ENCODE assay signal across 33 mouse cellular contexts in the genomic region with DNA sequence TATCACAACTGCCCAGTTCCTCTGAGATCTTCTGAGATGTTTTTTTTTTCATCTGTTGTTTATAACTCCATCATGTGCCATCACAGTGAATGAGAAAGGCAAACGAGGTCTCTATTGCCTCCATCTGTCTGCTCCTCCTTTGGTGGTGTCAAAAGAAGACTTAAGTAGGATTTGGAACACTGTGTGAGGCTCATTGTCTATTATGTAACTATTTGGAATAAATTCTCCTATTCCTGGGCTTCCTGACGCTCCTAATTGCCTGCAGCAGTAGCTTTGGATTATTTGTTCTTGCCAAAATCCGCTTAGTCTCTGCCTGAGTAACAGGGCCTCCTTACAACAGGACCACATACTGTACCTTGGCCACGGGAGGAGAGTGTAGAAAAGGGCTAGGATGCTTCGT.
A peak's percentile ranks its signal among the peaks of the same experiment; 100 is the strongest.
DNase-seq lines count a peak whose midpoint lies in the region; ATAC-seq lines count a peak whose summit lies in the region.
"Had no signal": no experiment of that assay in that cellular context is flagged by ENCODE, and none has a peak within 500 bp of the region (broad histone marks: within the 10 kb centered on the region; RNA-seq: fewer than 3 reads in every experiment).

No protein-coding gene starts in this region.

- peaks cover 4% of the 10 kb centered on the region for H3K4me1 ChIP-seq in forebrain, embryonic 14.5 days (ENCODE audit: control insufficient read depth, insufficient read depth, low read length)
- peaks cover 12% of the 10 kb centered on the region for H3K4me1 ChIP-seq in forebrain, embryonic 12.5 days
- H3K4me1 ChIP-seq: embryonic facial prominence, embryonic 15.5 days; hindbrain, embryonic 12.5 days; intestine, embryonic 15.5 days; liver, embryonic 15.5 days; neural tube, embryonic 15.5 days had no signal

- 8% methylated on average over 5 of the region's 5 CpGs for WGBS in forebrain, embryonic 14.5 days
- WGBS in forebrain, embryonic 12.5 days: 14% methylated on average over 5 of the region's 5 CpGs

- H3K9me3 ChIP-seq in forebrain, embryonic 14.5 days (replicated peaks; ENCODE audit: control insufficient read depth, low read length): no peaks in the 10 kb centered on the region
- no peaks in the 10 kb centered on the region for H3K9me3 ChIP-seq in forebrain, embryonic 12.5 days
- H3K9me3 ChIP-seq: embryonic facial prominence, embryonic 15.5 days; hindbrain, embryonic 12.5 days; intestine, embryonic 15.5 days; limb, embryonic 12.5 days; liver, embryonic 15.5 days; neural tube, embryonic 15.5 days had no signal

- ATAC-seq in forebrain, embryonic 14.5 days: no peak
- no peak for ATAC-seq in forebrain, embryonic 12.5 days (ENCODE audit: low FRiP score)
- ATAC-seq: hindbrain, postnatal 0 days; intestine, embryonic 15.5 days; Patski had no signal

- no peak overlapping the region for H3K4me2 ChIP-seq in forebrain, embryonic 14.5 days (ENCODE audit: low read length)
- no peak overlapping the region for H3K4me2 ChIP-seq in forebrain, embryonic 12.5 days
- H3K4me2 ChIP-seq: embryonic facial prominence, embryonic 15.5 days; heart, embryonic 11.5 days; hindbrain, embryonic 12.5 days; intestine, embryonic 15.5 days; limb, embryonic 12.5 days; liver, embryonic 15.5 days; lung, embryonic 14.5 days; neural tube, embryonic 15.5 days had no signal

- intact Hi-C loops in left cerebral cortex, postnatal 4 days (cut with DNase I): no loop called here

- no peaks in the 10 kb centered on the region for H3K27me3 ChIP-seq in forebrain, embryonic 14.5 days (replicated peaks; ENCODE audit: control insufficient read depth, insufficient read depth, low read length)
- no peaks in the 10 kb centered on the region for H3K27me3 ChIP-seq in forebrain, embryonic 12.5 days
- H3K27me3 ChIP-seq: embryonic facial prominence, embryonic 15.5 days; hindbrain, embryonic 12.5 days; intestine, embryonic 15.5 days; limb, embryonic 12.5 days; liver, embryonic 15.5 days; neural tube, embryonic 15.5 days; Patski had no signal

- H3K4me3 ChIP-seq in forebrain, embryonic 14.5 days (ENCODE audit: low read depth, low read length): no peak overlapping the region
- H3K4me3 ChIP-seq in forebrain, embryonic 12.5 days (replicated peaks): no peak overlapping the region
- H3K4me3 ChIP-seq: embryonic facial prominence, embryonic 15.5 days; gastrocnemius, adult 2 months; hindbrain, embryonic 12.5 days; intestine, embryonic 15.5 days; limb, embryonic 12.5 days; liver, embryonic 15.5 days; neural tube, embryonic 15.5 days had no signal

- H3K9ac ChIP-seq in forebrain, embryonic 14.5 days (ENCODE audit: low read length): no peak overlapping the region
- H3K9ac ChIP-seq in forebrain, embryonic 12.5 days: no peak overlapping the region
- H3K9ac ChIP-seq: embryonic facial prominence, embryonic 15.5 days; hindbrain, embryonic 12.5 days; intestine, embryonic 15.5 days; limb, embryonic 12.5 days; liver, embryonic 15.5 days; lung, embryonic 14.5 days; neural tube, embryonic 15.5 days had no signal

- H3K36me3 ChIP-seq in forebrain, embryonic 14.5 days (ENCODE audit: control insufficient read depth, insufficient read depth, low read length): no peaks in the 10 kb centered on the region
- no peaks in the 10 kb centered on the region for H3K36me3 ChIP-seq in forebrain, embryonic 12.5 days (replicated peaks)
- H3K36me3 ChIP-seq: embryonic facial prominence, embryonic 15.5 days; G1E; hindbrain, embryonic 12.5 days; intestine, embryonic 15.5 days; limb, embryonic 12.5 days; liver, embryonic 15.5 days; neural tube, embryonic 15.5 days had no signal

- peak; percentile 33 for DNase-seq in forebrain, embryonic 14.5 days (ENCODE audit: low spot score)
- DNase-seq in left cerebral cortex, adult 9 months (ENCODE audit: low spot score in 2 of 2): peak; percentile 14 to 15
- no peak for DNase-seq in left cerebral cortex, postnatal 4 days
- DNase-seq in Muller cell, postnatal 12 days (ENCODE audit: inconsistent ontology term): peak; percentile 29
- peak; percentile 12 for DNase-seq in layer of hippocampus, adult 9-11 months
- DNase-seq in gastrocnemius, adult 18-20 months (ENCODE audit: low spot score): no peak
- DNase-seq: adrenal gland, postnatal 10 days; cerebellum, adult 18-20 months; cerebellum, postnatal 10 days; gastrocnemius, adult 2 months; gastrocnemius, postnatal 36 days; heart, adult 18-20 months; heart, postnatal 36 days; kidney, adult 2 months; kidney, postnatal 36 days; lung, embryonic 14.5 days; lung, postnatal 14 days; midbrain, embryonic 14.5 days; right cerebral cortex, postnatal 25 days; spleen, adult 18-20 months; thymus, adult 18-20 months; thymus, postnatal 25 days had no signal

- no peak overlapping the region for H3K27ac ChIP-seq in forebrain, embryonic 14.5 days (ENCODE audit: low read depth, low read length)
- H3K27ac ChIP-seq in forebrain, embryonic 12.5 days: no peak overlapping the region
- H3K27ac ChIP-seq: embryonic facial prominence, embryonic 15.5 days; gastrocnemius, adult 2 months; hindbrain, embryonic 12.5 days; hindbrain, postnatal 0 days; intestine, embryonic 15.5 days; limb, embryonic 12.5 days; liver, embryonic 15.5 days; neural tube, embryonic 15.5 days had no signal

Comparison
In these comparisons a context has a peak if more than half of its experiments do, and no peak if none do; other contexts are left out.
1. DNase-seq: peak in forebrain, embryonic 14.5 days (single experiment), left cerebral cortex, adult 9 months (2 of 2), Muller cell, postnatal 12 days (single experiment) and layer of hippocampus, adult 9-11 months (single experiment); none in left cerebral cortex, postnatal 4 days (single experiment) and gastrocnemius, adult 18-20 months (single experiment).